Mouse (Mus musculus) brain, embryonic 14.5 days (tissue): ENCODE measurements at regions not wholly inside any gene's neighbourhood (a gene's known extent, or its start where the extent isn't known, plus 50 kb on each side); places are given as distances from the start of the nearest gene placed in this dataset.

Source experiments
- CTCF ChIP-seq: fragments of 200-500 bp; IDR thresholded peaks from 2 replicates; pipeline ENCODE4 v1.5.1; 2012; ENCODE audit warnings: inconsistent platforms, mild to moderate bottlenecking, moderate library complexity, borderline replicate concordance; ENCODE audit not compliant: insufficient read depth, insufficient read length; ENCODE audit errors: extremely low read depth
- POLR2A ChIP-seq: fragments of 200-500 bp; IDR thresholded peaks from 2 replicates; pipeline ENCODE4 v1.6.1; 2012; ENCODE audit warnings: mild to moderate bottlenecking, inconsistent platforms, borderline replicate concordance; ENCODE audit not compliant: poor library complexity, insufficient read depth, insufficient read length, severe bottlenecking; ENCODE audit errors: extremely low read depth

GRCm38 (mm10) chr13:52162676-52163075 lies 316.2 kb downstream of the Gadd45g start:
- TF ChIP-seq CTCF (no peak), POLR2A (no peak)
